Mouse (Mus musculus): Measurements from ENCODE around the gene Gpr15. TPM values are rescaled to one million over a fixed set of nuclear protein-coding genes. Genes with fewer than 3 reads are reported as not detected.

Gpr15 gene
- total and polyA plus RNA-seq, 2 experiments from 2014 or later = 0.11 TPM; not detected in 1

DNA sequence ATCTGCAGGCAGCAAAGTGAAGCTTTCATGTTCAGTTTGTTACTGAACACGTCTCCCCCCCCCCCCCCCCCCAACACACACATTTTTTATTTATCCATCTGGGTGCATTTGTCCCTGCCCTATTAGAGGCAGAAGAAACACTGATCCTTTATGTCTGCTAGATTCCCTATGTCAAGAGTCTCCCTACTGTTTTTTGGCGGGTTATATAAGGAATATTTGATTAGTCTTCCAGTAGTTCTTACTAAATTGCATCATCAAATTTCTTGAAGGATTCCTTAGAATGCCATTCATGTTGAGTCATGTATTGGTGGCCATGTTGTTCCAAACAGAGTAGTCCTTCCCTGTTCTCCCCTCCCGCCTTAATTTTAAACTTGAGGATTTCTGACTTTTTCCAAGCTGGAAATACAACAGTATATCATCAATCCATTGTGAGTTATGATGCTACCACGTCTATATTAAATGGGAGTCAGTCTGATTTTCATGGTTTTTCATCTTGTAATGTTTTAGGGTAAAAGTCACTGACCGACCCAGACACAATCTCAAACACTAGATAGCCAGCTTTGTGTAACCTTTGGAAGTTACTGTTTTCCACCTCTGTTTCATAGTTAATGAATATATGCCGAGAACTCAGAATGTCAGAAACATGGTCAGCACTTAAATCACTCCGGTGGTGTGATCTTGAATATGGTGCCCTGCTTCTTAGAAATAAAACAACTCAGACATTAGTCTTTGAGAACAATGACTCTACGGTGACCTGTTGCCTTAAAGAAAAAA, 47.5 kb downstream of the Gpr15 start:
- no peaks in the 10 kb centered on the region for H3K4me1 ChIP-seq (ENCODE audit: insufficient read depth, low read length)

DNA sequence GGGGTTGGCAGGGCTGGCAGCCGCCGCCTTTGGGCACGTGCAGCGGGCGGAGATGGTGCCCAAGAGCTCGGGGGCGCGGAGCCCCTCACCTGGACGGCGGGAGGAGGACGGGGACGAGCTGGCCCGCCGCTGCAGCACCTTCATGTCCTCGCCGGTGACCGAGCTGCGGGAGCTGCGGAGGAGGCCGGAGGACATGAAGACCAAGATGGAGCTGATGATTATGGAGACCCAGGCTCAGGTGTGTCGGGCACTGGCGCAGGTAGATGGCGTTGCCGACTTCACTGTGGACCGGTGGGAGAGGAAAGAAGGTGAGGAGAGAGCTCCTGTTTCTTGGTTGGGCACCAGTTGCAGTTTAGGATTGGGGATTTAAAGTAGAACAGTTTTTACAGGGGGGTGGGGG, 48.2 kb downstream of the Gpr15 start:
- H3K4me3 ChIP-seq (ENCODE audit: low read depth, low read length) = peak overlapping the region; percentile 91
- no peaks in the 10 kb centered on the region for H3K9me3 ChIP-seq (ENCODE audit: low read length)
- 0% methylated on average over 24 of the region's 25 CpGs for WGBS
- peak; percentile 86 for ATAC-seq (ENCODE audit: low FRiP score)
- peak overlapping the region; percentile 89 for H3K9ac ChIP-seq (replicated peaks; ENCODE audit: low read length, poor library complexity, severe bottlenecking)
- peak; percentile 64 for DNase-seq (ENCODE audit: low spot score)
- peaks cover 20% of the 10 kb centered on the region for H3K36me3 ChIP-seq (ENCODE audit: insufficient read depth, low read length)
- H3K4me1 ChIP-seq (ENCODE audit: insufficient read depth, low read length) = no peaks in the 10 kb centered on the region
- H3K27me3 ChIP-seq (ENCODE audit: insufficient read depth, low read length) = no peaks in the 10 kb centered on the region
- peak overlapping the region; percentile 78 for H3K27ac ChIP-seq (ENCODE audit: low read depth, low read length)
- peak overlapping the region; percentile 77 for H3K4me2 ChIP-seq (ENCODE audit: low read depth, low read length, poor library complexity, severe bottlenecking)
- peak; percentile 63 for TF ChIP-seq CTCF (IDR thresholded peaks at IDR 0.05)

More for the DNA sequence above, 47.5 kb downstream of the Gpr15 start:
- ATAC-seq (ENCODE audit: low FRiP score) (no peak), DNase-seq (ENCODE audit: low spot score) (no peak)
- Histone ChIP-seq H3K27ac (ENCODE audit: low read depth, low read length) (no peak overlapping the region), H3K9me3 (ENCODE audit: low read length) (no peaks in the 10 kb centered on the region), H3K36me3 (ENCODE audit: insufficient read depth, low read length) (peaks cover 25% of the 10 kb centered on the region), H3K4me2 (ENCODE audit: low read depth, low read length, poor library complexity, severe bottlenecking) (peak overlapping the region; percentile 77), H3K27me3 (ENCODE audit: insufficient read depth, low read length) (no peaks in the 10 kb centered on the region), H3K9ac (replicated peaks; ENCODE audit: low read length, poor library complexity, severe bottlenecking) (0 out of 2 replicates have a peak overlapping the region, but pooled peaks have one; percentile 8), H3K4me3 (ENCODE audit: low read depth, low read length) (peak overlapping the region; percentile 91)
- 67% methylated on average over 8 of the region's 8 CpGs for WGBS
- no peak for TF ChIP-seq CTCF (IDR thresholded peaks at IDR 0.05)

DNA sequence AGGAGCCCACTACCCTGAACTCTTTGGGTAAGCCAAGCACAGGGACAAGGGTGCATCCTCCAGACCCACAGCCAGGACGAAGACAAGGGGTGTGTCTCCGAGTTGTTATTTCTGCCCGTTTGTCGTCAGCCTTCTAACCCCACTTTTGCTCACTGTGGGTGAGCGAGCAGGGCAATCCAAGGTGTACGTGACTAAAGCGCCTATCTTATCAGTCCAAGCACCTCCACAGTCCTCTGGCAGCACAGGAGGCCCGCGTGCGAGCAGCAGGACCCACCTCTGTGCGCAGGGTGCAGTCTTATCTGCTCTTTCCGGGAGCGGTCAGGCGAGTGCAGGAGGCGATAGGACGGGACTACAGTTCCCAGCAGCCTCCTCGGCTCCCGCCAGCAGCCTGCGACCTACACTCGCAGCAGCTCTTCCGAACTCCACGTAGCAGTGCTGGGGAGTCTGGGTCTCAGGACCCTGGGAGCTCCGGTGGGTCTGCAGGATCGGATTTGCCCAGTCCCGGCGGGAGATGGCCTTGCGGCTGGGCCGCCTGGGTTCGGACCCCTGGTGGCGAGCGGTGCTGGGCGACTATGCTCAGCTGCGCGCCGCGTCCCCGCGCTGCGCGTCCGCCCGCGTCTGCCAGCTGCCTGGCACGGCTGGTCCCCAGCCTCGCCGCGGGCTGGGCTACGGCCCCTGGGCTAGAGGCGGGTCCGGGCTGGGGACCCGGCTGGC, 48.8 kb downstream of the Gpr15 start, which contains the start of gene Cpox:
Gene Cpox (plus strand): TSS at position 376 of the 714 bp plus-strand sequence.
- Histone ChIP-seq H3K36me3 (ENCODE audit: insufficient read depth, low read length) (peaks cover 17% of the 10 kb centered on the region), H3K27me3 (ENCODE audit: insufficient read depth, low read length) (no peaks in the 10 kb centered on the region), H3K27ac (ENCODE audit: low read depth, low read length) (peak within 1 kb of the TSS; percentile 78), H3K4me1 (ENCODE audit: insufficient read depth, low read length) (no peaks in the 10 kb centered on the region), H3K9ac (replicated peaks; ENCODE audit: low read length, poor library complexity, severe bottlenecking) (peak within 1 kb of the TSS; percentile 89), H3K9me3 (ENCODE audit: low read length) (no peaks in the 10 kb centered on the region), H3K4me2 (ENCODE audit: low read depth, low read length, poor library complexity, severe bottlenecking) (peak within 1 kb of the TSS; percentile 77), H3K4me3 (ENCODE audit: low read depth, low read length) (peak within 1 kb of the TSS; percentile 91)
- ATAC-seq (ENCODE audit: low FRiP score) (peak; percentile 96), DNase-seq (ENCODE audit: low spot score) (peak; percentile 90)
- peak; percentile 42 for TF ChIP-seq CTCF (IDR thresholded peaks at IDR 0.05)
- WGBS = under 1% methylated on average over 50 of the region's 51 CpGs

- Histone ChIP-seq H3K4me2 (ENCODE audit: low read depth, low read length, poor library complexity, severe bottlenecking) (peak overlapping the region; percentile 77), H3K4me1 (ENCODE audit: insufficient read depth, low read length) (no peaks in the 10 kb centered on the region), H3K27me3 (ENCODE audit: insufficient read depth, low read length) (no peaks in the 10 kb centered on the region), H3K36me3 (ENCODE audit: insufficient read depth, low read length) (peaks cover 10% of the 10 kb centered on the region; the same call in 1 of the 2 replicates), H3K9ac (replicated peaks; ENCODE audit: low read length, poor library complexity, severe bottlenecking) (peak overlapping the region; percentile 89; the same call in 1 of the 2 replicates), H3K27ac (ENCODE audit: low read depth, low read length) (no peak overlapping the region), H3K9me3 (ENCODE audit: low read length) (no peaks in the 10 kb centered on the region), H3K4me3 (ENCODE audit: low read depth, low read length) (peak overlapping the region; percentile 91; the same call in 1 of the 2 replicates)
- 56% methylated on average over 5 of the region's 5 CpGs for WGBS
- DNase-seq (ENCODE audit: low spot score) (no peak), ATAC-seq (ENCODE audit: low FRiP score) (no peak)
- no peak for TF ChIP-seq CTCF (IDR thresholded peaks at IDR 0.05)
Observed at GRCm38 (mm10) chr16:58669264-58669663, 49.6 kb downstream of the Gpr15 start.

DNA sequence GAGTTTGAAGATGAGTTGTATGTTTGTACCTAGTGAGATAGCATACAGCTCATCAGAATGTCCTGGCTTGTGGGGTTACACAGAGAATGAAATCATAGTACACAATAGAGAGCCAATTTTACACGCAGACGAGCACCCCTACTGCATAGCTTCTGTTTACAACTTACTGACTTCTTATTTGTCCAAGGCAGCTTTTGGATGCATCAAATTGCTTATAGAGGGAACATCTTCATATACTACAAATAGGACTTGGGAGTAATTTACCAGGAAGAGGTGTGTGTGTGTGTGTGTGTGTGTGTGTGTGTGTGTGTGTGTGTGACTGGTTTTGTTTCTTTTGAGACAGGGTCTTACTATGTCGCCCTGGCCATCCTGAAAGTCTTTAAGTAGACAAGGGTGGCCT, 50.3 kb downstream of the Gpr15 start:
- DNase-seq (ENCODE audit: low spot score) = no peak
- no peak overlapping the region for H3K9ac ChIP-seq (replicated peaks; ENCODE audit: low read length, poor library complexity, severe bottlenecking)
- no peak overlapping the region for H3K4me2 ChIP-seq (ENCODE audit: low read depth, low read length, poor library complexity, severe bottlenecking)
- no peak overlapping the region for H3K4me3 ChIP-seq (ENCODE audit: low read depth, low read length)
- ATAC-seq (ENCODE audit: low FRiP score) = no peak
- H3K9me3 ChIP-seq (ENCODE audit: low read length) = no peaks in the 10 kb centered on the region
- 85% methylated on average over 3 of the region's 3 CpGs for WGBS
- TF ChIP-seq CTCF (IDR thresholded peaks at IDR 0.05) = no peak
- H3K27me3 ChIP-seq (ENCODE audit: insufficient read depth, low read length) = no peaks in the 10 kb centered on the region
- H3K4me1 ChIP-seq (ENCODE audit: insufficient read depth, low read length) = no peaks in the 10 kb centered on the region
- H3K36me3 ChIP-seq (ENCODE audit: insufficient read depth, low read length) = 0 out of 2 replicates have a peak, but pooled peaks cover 3% of the 10 kb centered on the region
- H3K27ac ChIP-seq (ENCODE audit: low read depth, low read length) = no peak overlapping the region

Small RNAs within 50 kb of the gene (microRNA-seq; reads per million reads assigned to microRNA genes)
- not detected for gene Gm27564 (ENCODE audit: borderline number of aligned reads)

Other genes starting within 250 kb of the Gpr15 start
- gene St3gal6, start 194.8 kb downstream of the Gpr15 start, total RNA-seq (2014; rRNA removed) = 3.8 and 6.5 TPM in 2 replicates
- 14.9 and 18.0 TPM in 2 replicates for gene St3gal6, start 194.8 kb downstream of the Gpr15 start, polyA plus RNA-seq (2015; fragmentation: Nextera tagmentation; extraction: Ambion mirVana)
- not detected in 2 replicates for gene Gm813, start 102.1 kb downstream of the Gpr15 start, total RNA-seq (2014; rRNA removed)
- not detected in 2 replicates for gene Gm813, start 102.1 kb downstream of the Gpr15 start, polyA plus RNA-seq (2015; fragmentation: Nextera tagmentation; extraction: Ambion mirVana)
- not detected in 2 replicates for gene E330017A01Rik, start 80.3 kb downstream of the Gpr15 start, total RNA-seq (2014; rRNA removed)
- 0.14 TPM in 1 of 2 replicates, not detected in the other for gene E330017A01Rik, start 80.3 kb downstream of the Gpr15 start, polyA plus RNA-seq (2015; fragmentation: Nextera tagmentation; extraction: Ambion mirVana)
- 14.9 and 15.9 TPM in 2 replicates for gene Cpox, start 48.8 kb downstream of the Gpr15 start, total RNA-seq (2014; rRNA removed)
- 10.7 and 12.4 TPM in 2 replicates for gene Cpox, start 48.8 kb downstream of the Gpr15 start, polyA plus RNA-seq (2015; fragmentation: Nextera tagmentation; extraction: Ambion mirVana)
- gene Cldnd1, start 8.8 kb upstream of the Gpr15 start, total RNA-seq (2014; rRNA removed) = 74.2 and 96.9 TPM in 2 replicates
- gene Cldnd1, start 8.8 kb upstream of the Gpr15 start, polyA plus RNA-seq (2015; fragmentation: Nextera tagmentation; extraction: Ambion mirVana) = 156 and 174 TPM in 2 replicates
- gene Olfr172, start 44.1 kb upstream of the Gpr15 start, total RNA-seq (2014; rRNA removed) = not detected in 2 replicates
- gene Olfr172, start 44.1 kb upstream of the Gpr15 start, polyA plus RNA-seq (2015; fragmentation: Nextera tagmentation; extraction: Ambion mirVana) = not detected in 2 replicates
- gene Olfr173, start 81.2 kb upstream of the Gpr15 start, total RNA-seq (2014; rRNA removed) = not detected in 2 replicates
- not detected in 2 replicates for gene Olfr173, start 81.2 kb upstream of the Gpr15 start, polyA plus RNA-seq (2015; fragmentation: Nextera tagmentation; extraction: Ambion mirVana)
- not detected in 2 replicates for gene Olfr175-ps1, start 107.7 kb upstream of the Gpr15 start, total RNA-seq (2014; rRNA removed)
- gene Olfr175-ps1, start 107.7 kb upstream of the Gpr15 start, polyA plus RNA-seq (2015; fragmentation: Nextera tagmentation; extraction: Ambion mirVana) = not detected in 2 replicates
- gene Olfr177, start 155.7 kb upstream of the Gpr15 start, total RNA-seq (2014; rRNA removed) = not detected in 2 replicates
- gene Olfr177, start 155.7 kb upstream of the Gpr15 start, polyA plus RNA-seq (2015; fragmentation: Nextera tagmentation; extraction: Ambion mirVana) = not detected in 2 replicates
- not detected in 2 replicates for gene Olfr178, start 173.0 kb upstream of the Gpr15 start, total RNA-seq (2014; rRNA removed)
- gene Olfr178, start 173.0 kb upstream of the Gpr15 start, polyA plus RNA-seq (2015; fragmentation: Nextera tagmentation; extraction: Ambion mirVana) = not detected in 2 replicates
- not detected in 2 replicates for gene Olfr181, start 209.7 kb upstream of the Gpr15 start, total RNA-seq (2014; rRNA removed)
- not detected in 2 replicates for gene Olfr181, start 209.7 kb upstream of the Gpr15 start, polyA plus RNA-seq (2015; fragmentation: Nextera tagmentation; extraction: Ambion mirVana)
- not detected in 2 replicates for gene Olfr180, start 210.3 kb upstream of the Gpr15 start, total RNA-seq (2014; rRNA removed)
- not detected in 2 replicates for gene Olfr180, start 210.3 kb upstream of the Gpr15 start, polyA plus RNA-seq (2015; fragmentation: Nextera tagmentation; extraction: Ambion mirVana)

Data from midbrain, postnatal 0 days (tissue).